Mouse (Mus musculus) embryonic facial prominence, embryonic 12.5 days (tissue): ENCODE data around the gene Aggf1. TPM values are rescaled to one million over a fixed set of nuclear protein-coding genes. Genes with fewer than 3 reads are reported as not detected.
"Not testable (repeated sequence)": the region's sequence is repeated elsewhere in the genome, so short reads cannot be mapped to it uniquely, and the experiment has no call there.

ENCODE experiments used
- ATAC-seq: fragments of 200-750 bp; cut with Nextera tagmentation; 2 replicates; pipeline ENCODE4 v1.8.0; 2017; ENCODE audit not compliant: insufficient number of reproducible peaks, insufficient read depth, low FRiP score, low TSS enrichment
- H3K27ac ChIP-seq: fragments of 300-500 bp; sonication (generic); 2 replicates; pipeline ENCODE4 v1.5.1; 2016; ENCODE audit warnings: mild to moderate bottlenecking
- H3K27me3 ChIP-seq: fragments of 300-500 bp; sonication (generic); 2 replicates; pipeline ENCODE4 v1.6.1; 2016; ENCODE audit warnings: mild to moderate bottlenecking, moderate library complexity
- H3K36me3 ChIP-seq: fragments of 300-500 bp; sonication (generic); 2 replicates; pipeline ENCODE4 v1.6.1; 2016; ENCODE audit warnings: mild to moderate bottlenecking
- H3K4me1 ChIP-seq: fragments of 300-500 bp; sonication (generic); 2 replicates; pipeline ENCODE4 v1.6.1; 2016
- H3K4me2 ChIP-seq: fragments of 300-500 bp; sonication (generic); replicated peaks from 2 replicates; pipeline ENCODE4 v1.6.1; 2016; ENCODE audit warnings: mild to moderate bottlenecking, moderate library complexity
- H3K4me3 ChIP-seq: fragments of 300-500 bp; sonication (generic); 2 replicates; pipeline ENCODE4 v1.5.1; 2016; ENCODE audit warnings: mild to moderate bottlenecking
- H3K9ac ChIP-seq: fragments of 300-500 bp; sonication (generic); 2 replicates; pipeline ENCODE4 v1.6.1; 2016; ENCODE audit warnings: mild to moderate bottlenecking, moderate library complexity
- H3K9me3 ChIP-seq: fragments of 300-500 bp; sonication (generic); 2 replicates; pipeline ENCODE4 v1.6.1; 2016; ENCODE audit warnings: mild to moderate bottlenecking, moderate library complexity
- WGBS: fragments of 180-500 bp; shearing (Covaris S2); methylation state at CpG from one replicate; pipeline ENCODE4 v1.1.7; 2016; 5-methylcytosine and 5-hydroxymethylcytosine counted together
- polyA plus RNA-seq: library from polyadenylated mRNA; unstranded; fragments of >200 nt; fragmentation: Nextera tagmentation; extraction: Ambion mirVana; gene quantifications from 2 replicates; pipeline ENCODE4 v1.2.1, GENCODE M21; 2016

Gene Aggf1
- polyA plus RNA-seq: 47.4 TPM in 2 replicates

- Histone ChIP-seq H3K27ac (peak within 1 kb of the TSS; percentile 33), H3K9ac (peak within 1 kb of the TSS; percentile 93), H3K9me3 (no peaks in the 10 kb centered on the region), H3K4me1 (peaks cover 13% of the 10 kb centered on the region), H3K4me2 (peak within 1 kb of the TSS; percentile 93), H3K4me3 (peak within 1 kb of the TSS; percentile 99), H3K27me3 (no peaks in the 10 kb centered on the region), H3K36me3 (peaks cover 12% of the 10 kb centered on the region)
- under 1% methylated on average over 79 of the region's 86 CpGs for WGBS
- peak; percentile 82 for ATAC-seq
These were observed at the start of gene Aggf1 for GRCm38 (mm10) chr13:95374701-95375553. TSS of gene Aggf1 (minus strand) at chr13:95375352.

- ATAC-seq: no peak
- Histone ChIP-seq H3K9ac (no peak overlapping the region), H3K27ac (no peak overlapping the region), H3K27me3 (no peaks in the 10 kb centered on the region), H3K9me3 (no peaks in the 10 kb centered on the region), H3K4me2 (no peak overlapping the region), H3K36me3 (no peaks in the 10 kb centered on the region), H3K4me3 (no peak overlapping the region), H3K4me1 (no peaks in the 10 kb centered on the region)
- WGBS: 68% methylated on average over 7 of the region's 7 CpGs
These were observed 49.8 kb upstream of the Aggf1 start for GRCm38 (mm10) chr13:95424932-95425331.

DNA sequence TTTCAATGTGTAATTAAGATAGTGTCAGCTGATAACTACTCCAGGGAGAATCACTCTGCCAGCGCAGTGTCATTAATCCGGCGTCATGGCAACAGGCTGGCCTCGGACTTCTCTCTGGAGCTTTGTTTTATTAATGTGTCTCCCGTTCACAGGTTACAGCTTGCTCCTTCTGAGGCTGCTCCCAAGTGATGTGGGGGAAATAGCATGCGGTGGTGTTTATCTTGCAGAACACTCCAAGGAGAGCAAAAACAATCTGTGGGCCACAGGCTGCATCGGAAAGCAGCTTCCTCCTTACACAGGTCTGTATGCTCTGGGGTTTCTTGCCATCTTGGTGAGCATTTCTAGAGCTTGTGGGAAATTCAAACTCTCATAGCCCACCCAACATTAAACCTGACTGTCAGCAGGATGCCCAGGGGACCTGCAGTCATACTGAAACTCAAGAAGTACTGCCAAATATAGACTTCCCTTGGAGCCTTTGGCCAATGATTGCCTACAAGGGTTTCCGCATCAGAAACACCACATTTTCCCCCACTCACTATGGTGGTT, 44.1 kb upstream of the Aggf1 start:
- 0 out of 2 replicates have a peak, but pooled peaks cover 6% of the 10 kb centered on the region for H3K4me1 ChIP-seq
- no peaks in the 10 kb centered on the region for H3K36me3 ChIP-seq
- H3K9me3 ChIP-seq: no peaks in the 10 kb centered on the region
- no peak overlapping the region for H3K27ac ChIP-seq
- no peak for ATAC-seq
- H3K4me3 ChIP-seq: no peak overlapping the region
- no peaks in the 10 kb centered on the region for H3K27me3 ChIP-seq
- H3K4me2 ChIP-seq: no peak overlapping the region
- no peak overlapping the region for H3K9ac ChIP-seq
- WGBS: 33% methylated on average over 8 of the region's 8 CpGs

DNA sequence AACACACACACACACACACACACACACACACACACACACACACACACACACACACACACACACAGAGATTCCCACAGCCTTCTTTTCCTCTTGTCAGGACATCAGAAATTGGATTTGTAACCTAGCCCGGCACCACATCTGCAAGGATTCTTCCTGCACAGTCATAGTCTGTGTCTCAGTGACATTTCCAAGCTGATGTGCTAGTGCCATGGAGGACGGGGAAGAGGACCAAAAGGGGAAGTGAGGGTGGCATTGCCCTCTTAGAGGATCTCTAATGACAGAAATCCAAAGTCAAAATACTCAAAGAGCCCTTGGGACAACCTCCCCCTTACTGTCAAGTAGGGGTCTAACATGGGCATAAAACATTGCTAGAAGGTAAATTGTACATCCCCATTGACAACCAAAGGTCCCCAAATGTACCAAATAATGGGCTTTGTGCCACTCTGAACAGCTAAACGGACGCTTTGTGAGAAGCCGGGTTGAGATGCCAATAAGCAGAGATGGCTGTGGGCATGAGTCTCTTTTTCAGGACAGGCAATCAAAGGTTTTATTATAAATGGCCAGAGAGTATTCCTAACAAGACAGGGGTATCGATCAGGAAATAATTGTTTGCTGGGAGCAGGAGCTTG, 43.5 kb upstream of the Aggf1 start:
- Histone ChIP-seq H3K36me3 (no peaks in the 10 kb centered on the region), H3K9ac (no peak overlapping the region), H3K4me1 (0 out of 2 replicates have a peak, but pooled peaks cover 6% of the 10 kb centered on the region), H3K9me3 (no peaks in the 10 kb centered on the region), H3K27ac (no peak overlapping the region), H3K27me3 (no peaks in the 10 kb centered on the region), H3K4me3 (no peak overlapping the region), H3K4me2 (no peak overlapping the region)
- no peak for ATAC-seq
- WGBS: 65% methylated on average over 6 of the region's 6 CpGs

GRCm38 (mm10) chr13:95412257-95412656, 37.1 kb upstream of the Aggf1 start:
- Histone ChIP-seq H3K27ac (no peak overlapping the region), H3K27me3 (no peaks in the 10 kb centered on the region), H3K9ac (no peak overlapping the region), H3K9me3 (no peaks in the 10 kb centered on the region), H3K4me2 (no peak overlapping the region), H3K4me3 (no peak overlapping the region), H3K36me3 (no peaks in the 10 kb centered on the region), H3K4me1 (no peaks in the 10 kb centered on the region)
- 72% methylated on average over 2 of the region's 2 CpGs for WGBS
- ATAC-seq: no peak

DNA sequence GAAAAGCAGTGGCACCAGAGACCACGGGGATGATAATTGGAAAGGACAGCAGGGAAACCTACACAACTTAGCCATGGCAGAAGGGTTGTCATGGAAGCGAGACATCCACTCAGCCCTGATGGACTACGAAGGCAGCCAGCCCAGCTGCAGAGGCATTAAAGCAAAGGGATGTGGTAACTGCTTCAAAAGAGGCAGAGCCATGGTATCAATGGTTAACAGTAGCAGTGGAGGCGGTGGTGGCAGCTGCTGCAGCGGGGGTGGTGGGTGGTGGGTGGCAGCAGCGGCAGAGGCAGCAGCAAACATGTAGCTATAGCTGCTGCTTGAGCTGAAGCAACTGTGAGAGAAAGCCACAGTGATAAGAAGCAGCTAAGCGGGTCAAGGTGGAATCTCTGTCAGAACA, 18.1 kb upstream of the Aggf1 start:
- no peaks in the 10 kb centered on the region for H3K27me3 ChIP-seq
- 84% methylated on average over 7 of the region's 7 CpGs for WGBS

DNA sequence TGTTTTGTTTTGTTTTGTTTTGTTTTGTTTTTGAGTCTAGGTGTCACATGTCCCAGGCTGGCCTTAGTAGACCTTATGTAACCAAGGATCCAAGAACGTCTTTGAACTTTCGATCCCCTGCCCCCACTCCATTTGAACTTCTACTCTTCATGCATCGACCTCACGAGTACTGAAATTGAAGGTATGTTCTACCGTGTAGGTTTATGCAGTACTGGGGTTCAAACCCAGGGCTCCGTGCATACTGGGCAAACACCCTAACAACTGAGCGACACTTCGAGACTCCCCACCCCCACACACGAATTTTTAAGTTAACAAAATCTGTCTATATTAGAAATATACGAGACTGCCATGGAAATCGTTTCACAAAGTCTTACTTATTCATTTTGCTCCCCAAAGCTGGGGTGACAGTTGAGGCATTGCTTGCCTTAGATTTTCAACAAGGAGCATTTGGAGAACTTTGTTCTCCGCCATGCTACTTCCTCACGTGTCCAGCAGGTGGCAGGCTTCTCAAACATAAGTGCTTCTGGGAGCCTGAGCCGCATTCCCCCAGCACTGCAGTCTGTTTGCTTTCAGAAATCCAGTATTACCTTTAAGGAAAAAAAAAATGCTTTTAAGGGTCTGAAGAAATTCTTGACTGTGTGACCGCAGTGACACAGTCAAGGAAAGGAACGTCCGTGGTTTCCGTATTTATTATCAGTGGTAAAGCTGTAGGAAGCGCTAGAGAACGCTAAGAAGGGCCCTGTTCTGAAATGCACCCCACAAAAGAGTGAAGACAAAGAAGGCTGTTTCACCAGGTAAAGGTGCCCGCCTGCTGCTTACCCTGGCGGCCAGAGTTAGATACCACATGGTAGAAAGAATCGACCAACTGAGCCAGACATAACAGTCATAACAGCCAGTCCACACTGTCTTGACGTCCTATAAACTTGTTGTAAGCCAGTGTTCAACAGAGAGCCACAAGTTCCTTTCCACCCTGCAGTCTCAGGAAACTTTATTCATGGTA, 15.0 kb upstream of the Aggf1 start:
- Histone ChIP-seq H3K4me3 (no peak overlapping the region), H3K9ac (no peak overlapping the region), H3K27ac (no peak overlapping the region), H3K9me3 (no peaks in the 10 kb centered on the region; the same call in 1 of the 2 replicates), H3K4me1 (no peaks in the 10 kb centered on the region), H3K4me2 (peak overlapping the region; percentile 16; the same call in 1 of the 2 replicates), H3K27me3 (no peaks in the 10 kb centered on the region), H3K36me3 (no peaks in the 10 kb centered on the region)
- no peak for ATAC-seq
- 31% methylated on average over 24 of the region's 24 CpGs for WGBS

More for the DNA sequence above, 18.1 kb upstream of the Aggf1 start:
- H3K9me3 ChIP-seq: peaks cover 4% of the 10 kb centered on the region; the same call in 1 of the 2 replicates
- H3K9ac ChIP-seq: no peak overlapping the region
- no peak overlapping the region for H3K4me2 ChIP-seq
- H3K4me1 ChIP-seq: no peaks in the 10 kb centered on the region
- H3K36me3 ChIP-seq: no peaks in the 10 kb centered on the region
- no peak for ATAC-seq
- no peak overlapping the region for H3K4me3 ChIP-seq
- H3K27ac ChIP-seq: no peak overlapping the region

- Histone ChIP-seq H3K4me1 (no peaks in the 10 kb centered on the region), H3K36me3 (no peaks in the 10 kb centered on the region), H3K9ac (no peak overlapping the region), H3K9me3 (no peaks in the 10 kb centered on the region), H3K27me3 (no peaks in the 10 kb centered on the region), H3K27ac (no peak overlapping the region), H3K4me2 (no peak overlapping the region), H3K4me3 (no peak overlapping the region)
- WGBS: 86% methylated on average over 5 of the region's 5 CpGs
- no peak for ATAC-seq
These were observed 13.1 kb upstream of the Aggf1 start for GRCm38 (mm10) chr13:95388226-95388625.

- ATAC-seq: no peak
- WGBS: 45% methylated on average over 5 of the region's 5 CpGs
These were observed 7.3 kb upstream of the Aggf1 start for GRCm38 (mm10) chr13:95382418-95382817.

DNA sequence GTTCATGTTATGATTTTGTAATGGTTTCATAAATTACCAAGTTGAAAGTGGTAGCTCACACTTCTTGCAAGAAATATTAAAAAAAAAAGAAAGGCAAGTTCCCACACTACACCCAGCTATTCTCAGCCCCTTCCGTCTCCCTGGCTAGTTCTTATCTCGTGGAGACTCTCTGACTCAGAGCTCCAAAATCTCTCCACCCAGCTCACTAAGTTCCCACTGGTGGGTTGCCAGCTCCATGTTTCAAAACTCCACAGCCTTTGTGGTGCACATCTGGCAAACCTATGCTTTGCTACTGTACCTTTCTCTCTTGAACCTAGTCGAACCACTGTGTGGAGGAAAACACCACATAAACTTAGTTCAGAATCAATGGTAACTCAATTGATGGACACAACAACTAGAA, 3.5 kb upstream of the Aggf1 start:
- H3K9me3 ChIP-seq: no peaks in the 10 kb centered on the region
- no peak overlapping the region for H3K9ac ChIP-seq
- H3K36me3 ChIP-seq: no peaks in the 10 kb centered on the region
- H3K27ac ChIP-seq: no peak overlapping the region
- H3K27me3 ChIP-seq: no peaks in the 10 kb centered on the region
- H3K4me1 ChIP-seq: peaks cover 8% of the 10 kb centered on the region
- no peak overlapping the region for H3K4me3 ChIP-seq
- 87% methylated on average over 3 of the region's 3 CpGs for WGBS
- ATAC-seq: no peak
- no peak overlapping the region for H3K4me2 ChIP-seq

More at GRCm38 (mm10) chr13:95382418-95382817, 7.3 kb upstream of the Aggf1 start:
- no peaks in the 10 kb centered on the region for H3K4me1 ChIP-seq
- H3K27ac ChIP-seq: no peak overlapping the region
- no peaks in the 10 kb centered on the region for H3K36me3 ChIP-seq
- no peak overlapping the region for H3K4me3 ChIP-seq
- no peak overlapping the region for H3K9ac ChIP-seq
- H3K9me3 ChIP-seq: no peaks in the 10 kb centered on the region
- H3K27me3 ChIP-seq: no peaks in the 10 kb centered on the region
- H3K4me2 ChIP-seq: no peak overlapping the region

DNA sequence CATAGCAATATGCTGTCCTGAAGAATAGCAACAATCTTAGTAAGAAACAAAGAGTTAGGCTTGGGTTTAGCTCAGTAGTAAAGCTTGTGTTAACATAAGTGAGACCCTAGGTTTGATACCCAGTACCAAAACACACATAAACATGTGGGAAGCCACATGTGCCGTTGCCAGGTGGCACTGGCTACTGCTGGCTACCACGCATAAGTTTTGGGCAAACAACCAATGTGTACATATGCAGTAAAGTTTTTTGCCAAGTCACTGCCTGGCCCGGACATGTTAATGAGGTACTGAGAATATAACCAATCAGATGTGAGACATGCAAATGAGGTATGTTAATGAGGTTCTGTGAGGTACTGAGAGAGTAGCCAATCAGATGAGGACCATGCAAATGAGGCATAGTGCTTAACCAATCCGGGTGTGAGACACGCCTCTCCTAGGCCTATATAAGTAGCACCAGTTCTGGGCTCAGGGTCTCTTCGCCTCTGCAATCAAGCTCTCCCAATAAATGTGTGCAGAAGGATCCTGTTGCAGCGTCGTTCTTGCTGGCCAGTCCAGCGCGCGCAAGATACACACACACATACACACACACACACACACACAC, 1.6 kb upstream of the Aggf1 start:
- not testable (repeated sequence) for H3K36me3 ChIP-seq, H3K4me2 ChIP-seq, H3K9ac ChIP-seq, H3K9me3 ChIP-seq, H3K27me3 ChIP-seq, ATAC-seq, H3K27ac ChIP-seq, H3K4me3 ChIP-seq
- peaks cover 13% of the 10 kb centered on the region for H3K4me1 ChIP-seq
- 97% methylated on average over 11 of the region's 11 CpGs for WGBS
